Mouse (Mus musculus): ENCODE measurements around the gene Fbxl12. TPM values are rescaled to one million over a fixed set of nuclear protein-coding genes. Genes with fewer than 3 reads are reported as not detected.

The Fbxl12 gene
- total and polyA plus RNA-seq, 3 experiments = 7.9 to 25.6 (median 22.0) TPM

GRCm38 (mm10) chr9:20571060-20571459, 73.5 kb downstream of the Fbxl12 start:
- Histone ChIP-seq H3K4me1 (ENCODE audit: insufficient read depth, low read depth, low read length) (peaks cover 4% of the 10 kb centered on the region), H3K36me3 (replicated peaks) (no peaks in the 10 kb centered on the region), H3K9me3 (replicated peaks) (no peaks in the 10 kb centered on the region), H3K27me3 (ENCODE audit: insufficient read depth, low read length) (no peaks in the 10 kb centered on the region), H3K4me3 (ENCODE audit: low read depth, low read length) (no peak overlapping the region)
- ATAC-seq (ENCODE audit: extremely low read depth, insufficient number of reproducible peaks, low FRiP score, poor library complexity, severe bottlenecking) = no peak
- no peak for DNase-seq (ENCODE audit: low spot score)
- TF ChIP-seq GATA2 (IDR thresholded peaks at IDR 0.05; ENCODE audit: borderline replicate concordance, low read depth, low read length) (no peak), GATA1 (IDR thresholded peaks at IDR 0.05; ENCODE audit: borderline replicate concordance, low read length) (no peak), TAL1 (conservative IDR thresholded peaks at IDR 0.05; ENCODE audit: low read depth, low read length) (no peak), CTCF (IDR thresholded peaks at IDR 0.05; ENCODE audit: low read depth, low read length) (no peak), POLR2AphosphoS5 (IDR thresholded peaks at IDR 0.05; ENCODE audit: insufficient replicate concordance, low read depth, low read length) (no peak)

Other genes with a start within 250 kb of the Fbxl12 start
- 26.8 and 30.0 TPM in 2 replicates for gene Zfp26, start 184.6 kb downstream of the Fbxl12 start, total RNA-seq (2014; fragmentation: Nextera tagmentation)
- 24.1 and 31.4 TPM in 2 replicates for gene Zfp26, start 184.6 kb downstream of the Fbxl12 start, total RNA-seq (2017)
- 0.28 and 0.31 TPM in 2 replicates for gene Zfp26, start 184.6 kb downstream of the Fbxl12 start, polyA plus RNA-seq (2012)
- gene Zfp426, start 152.0 kb downstream of the Fbxl12 start, total RNA-seq (2014; fragmentation: Nextera tagmentation) = 43.1 and 46.0 TPM in 2 replicates
- 17.2 and 22.2 TPM in 2 replicates for gene Zfp426, start 152.0 kb downstream of the Fbxl12 start, total RNA-seq (2017)
- 2.4 and 4.1 TPM in 2 replicates for gene Zfp426, start 152.0 kb downstream of the Fbxl12 start, polyA plus RNA-seq (2012)
- gene Zfp266, start 123.3 kb downstream of the Fbxl12 start, total RNA-seq (2014; fragmentation: Nextera tagmentation) = 109 and 129 TPM in 2 replicates
- gene Zfp266, start 123.3 kb downstream of the Fbxl12 start, total RNA-seq (2017) = 58.4 and 64.2 TPM in 2 replicates
- 1.4 and 2.0 TPM in 2 replicates for gene Zfp266, start 123.3 kb downstream of the Fbxl12 start, polyA plus RNA-seq (2012)
- 10.3 and 11.3 TPM in 2 replicates for gene Zfp846, start 63.5 kb downstream of the Fbxl12 start, total RNA-seq (2014; fragmentation: Nextera tagmentation)
- 8.0 and 10.5 TPM in 2 replicates for gene Zfp846, start 63.5 kb downstream of the Fbxl12 start, total RNA-seq (2017)
- gene Zfp846, start 63.5 kb downstream of the Fbxl12 start, polyA plus RNA-seq (2012) = 8.8 and 10.6 TPM in 2 replicates
- gene Ubl5, start 1.9 kb downstream of the Fbxl12 start, total RNA-seq (2014; fragmentation: Nextera tagmentation) = 175 and 176 TPM in 2 replicates
- 256 and 270 TPM in 2 replicates for gene Ubl5, start 1.9 kb downstream of the Fbxl12 start, total RNA-seq (2017)
- 9.2 and 18.4 TPM in 2 replicates for gene Ubl5, start 1.9 kb downstream of the Fbxl12 start, polyA plus RNA-seq (2012)
- 13.2 and 17.6 TPM in 2 replicates for gene Pin1, start 7.3 kb upstream of the Fbxl12 start, total RNA-seq (2014; fragmentation: Nextera tagmentation)
- 17.0 and 21.3 TPM in 2 replicates for gene Pin1, start 7.3 kb upstream of the Fbxl12 start, total RNA-seq (2017)
- gene Pin1, start 7.3 kb upstream of the Fbxl12 start, polyA plus RNA-seq (2012) = 27.3 and 28.7 TPM in 2 replicates
- gene Olfm2, start 101.6 kb upstream of the Fbxl12 start, total RNA-seq (2014; fragmentation: Nextera tagmentation) = not detected in 2 replicates
- gene Olfm2, start 101.6 kb upstream of the Fbxl12 start, total RNA-seq (2017) = 0.06 TPM in 1 of 2 replicates, not detected in the other
- gene Olfm2, start 101.6 kb upstream of the Fbxl12 start, polyA plus RNA-seq (2012) = not detected in 2 replicates
- gene Col5a3, start 170.3 kb upstream of the Fbxl12 start, total RNA-seq (2014; fragmentation: Nextera tagmentation) = not detected in 2 replicates
- gene Col5a3, start 170.3 kb upstream of the Fbxl12 start, total RNA-seq (2017) = 0.11 TPM in 1 of 2 replicates, not detected in the other
- gene Col5a3, start 170.3 kb upstream of the Fbxl12 start, polyA plus RNA-seq (2012) = not detected in 2 replicates
- not detected in 2 replicates for gene Rdh8, start 173.7 kb upstream of the Fbxl12 start, total RNA-seq (2014; fragmentation: Nextera tagmentation)
- gene Rdh8, start 173.7 kb upstream of the Fbxl12 start, total RNA-seq (2017) = 0.06 TPM in 1 of 2 replicates, not detected in the other
- not detected in 2 replicates for gene Rdh8, start 173.7 kb upstream of the Fbxl12 start, polyA plus RNA-seq (2012)
- not detected in 2 replicates for gene A230050P20Rik, start 223.9 kb upstream of the Fbxl12 start, total RNA-seq (2014; fragmentation: Nextera tagmentation)
- gene A230050P20Rik, start 223.9 kb upstream of the Fbxl12 start, total RNA-seq (2017) = 0.05 TPM in 1 of 2 replicates, not detected in the other
- gene A230050P20Rik, start 223.9 kb upstream of the Fbxl12 start, polyA plus RNA-seq (2012) = 0.04 and 0.05 TPM in 2 replicates
- 1.2 and 5.1 TPM in 2 replicates for gene Angptl6, start 235.0 kb upstream of the Fbxl12 start, total RNA-seq (2014; fragmentation: Nextera tagmentation)
- gene Angptl6, start 235.0 kb upstream of the Fbxl12 start, total RNA-seq (2017) = 0.66 and 0.93 TPM in 2 replicates
- gene Angptl6, start 235.0 kb upstream of the Fbxl12 start, polyA plus RNA-seq (2012) = 2.4 and 3.1 TPM in 2 replicates
- gene Ppan, start 243.4 kb upstream of the Fbxl12 start, total RNA-seq (2014; fragmentation: Nextera tagmentation) = 40.3 and 47.7 TPM in 2 replicates
- 66.9 and 71.7 TPM in 2 replicates for gene Ppan, start 243.4 kb upstream of the Fbxl12 start, total RNA-seq (2017)
- 297 and 313 TPM in 2 replicates for gene Ppan, start 243.4 kb upstream of the Fbxl12 start, polyA plus RNA-seq (2012)